Mouse (Mus musculus) forebrain, postnatal 0 days (tissue): ENCODE data around the gene Pde4d. TPM values are rescaled to one million over a fixed set of nuclear protein-coding genes. Genes with fewer than 3 reads are reported as not detected.

Experiments used
- ATAC-seq: fragments of 200-750 bp; cut with Nextera tagmentation; 2 replicates; pipeline ENCODE4 v1.8.0; 2017; ENCODE audit warnings: mild to moderate bottlenecking, moderate library complexity
- DNase-seq: peaks from one replicate; pipeline ENCODE4 v3.0.0-alpha.2; 2015
- H3K27ac ChIP-seq: fragments of 300-500 bp; sonication (generic); 2 replicates; pipeline ENCODE4 v1.5.1; 2014; ENCODE audit warnings: low read depth, mild to moderate bottlenecking, antibody characterized with exemption, low read length, moderate library complexity, mixed read lengths
- H3K27me3 ChIP-seq: fragments of 300-500 bp; sonication (generic); 2 replicates; pipeline ENCODE4 v1.6.1; 2014; ENCODE audit warnings: mild to moderate bottlenecking, low read length, mixed read lengths; ENCODE audit not compliant: insufficient read depth
- H3K36me3 ChIP-seq: fragments of 300-500 bp; sonication (generic); 2 replicates; pipeline ENCODE4 v1.6.1; 2014; ENCODE audit warnings: mild to moderate bottlenecking, moderate library complexity; ENCODE audit not compliant: insufficient read depth
- H3K4me1 ChIP-seq: fragments of 300-500 bp; sonication (generic); 2 replicates; pipeline ENCODE4 v1.6.1; 2014; ENCODE audit warnings: antibody characterized with exemption; ENCODE audit not compliant: insufficient read depth
- H3K4me2 ChIP-seq: fragments of 300-500 bp; sonication (generic); 2 replicates; pipeline ENCODE4 v1.6.1; 2014; ENCODE audit warnings: low read depth, mild to moderate bottlenecking, moderate library complexity
- H3K4me3 ChIP-seq: fragments of 300-500 bp; sonication (generic); 2 replicates; pipeline ENCODE4 v1.5.1; 2014; ENCODE audit warnings: low read depth, low read length, mixed read lengths
- H3K9ac ChIP-seq: fragments of 300-500 bp; sonication (generic); 2 replicates; pipeline ENCODE4 v1.6.1; 2014; ENCODE audit warnings: mild to moderate bottlenecking
- H3K9me3 ChIP-seq: fragments of 300-500 bp; sonication (generic); 2 replicates; pipeline ENCODE4 v1.6.1; 2016; ENCODE audit warnings: low read length
- CTCF ChIP-seq: sonication (generic); IDR thresholded peaks from 2 replicates; pipeline ENCODE4 v1.5.1; 2016; ENCODE audit warnings: antibody characterized with exemption, control low read depth, low read depth
- WGBS: fragments of 180-500 bp; shearing (Covaris S2); extraction: QIAGEN DNeasy Blood & Tissue Kit; methylation state at CpG from one replicate; pipeline ENCODE4 v1.1.7; 2014; 5-methylcytosine and 5-hydroxymethylcytosine counted together
- polyA plus RNA-seq: library from polyadenylated mRNA; unstranded; fragments of >200 nt; fragmentation: Nextera tagmentation; extraction: Ambion mirVana; gene quantifications from 2 replicates; pipeline ENCODE4 v1.2.1, GENCODE M21; 2015
- total RNA-seq: library from RNA; depleted of rRNA; stranded (reverse); fragments of >200 nt; gene quantifications from 2 replicates; pipeline ENCODE4 v1.2.3, GENCODE M21; 2014

Gene Pde4d
- total and polyA plus RNA-seq, 2 experiments from 2014 or later, result 13.2 to 78.8 TPM

DNA sequence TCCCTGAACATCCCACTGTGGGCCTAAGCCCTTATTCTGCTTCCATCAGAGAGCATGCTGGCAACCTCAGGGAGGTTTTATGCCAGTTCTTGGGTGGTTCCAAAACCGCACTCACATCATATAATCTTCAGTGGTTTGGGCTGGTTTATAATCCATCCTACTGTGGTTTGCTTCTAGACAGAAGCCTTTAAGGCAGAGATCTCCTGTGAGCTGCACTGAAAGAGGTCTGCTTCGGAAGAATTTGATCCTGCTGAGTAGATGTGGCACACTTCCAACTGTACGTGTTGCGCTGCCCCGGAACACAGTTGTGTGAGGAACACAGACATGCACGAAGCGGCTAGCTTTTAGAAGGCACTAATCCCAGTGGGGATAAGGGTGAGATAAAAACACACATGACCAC, 236.1 kb downstream of the Pde4d start:
- Histone ChIP-seq H3K27me3 (no peaks in the 10 kb centered on the region), H3K36me3 (no peaks in the 10 kb centered on the region), H3K4me1 (no peaks in the 10 kb centered on the region), H3K27ac (no peak overlapping the region), H3K4me3 (no peak overlapping the region), H3K9ac (no peak overlapping the region), H3K9me3 (no peaks in the 10 kb centered on the region), H3K4me2 (no peak overlapping the region)
- DNase-seq, result peak; percentile 22
- TF ChIP-seq CTCF, result no peak
- ATAC-seq, result no peak; the same call in 1 of the 2 replicates
- WGBS, result 66% methylated on average over 7 of the region's 7 CpGs

DNA sequence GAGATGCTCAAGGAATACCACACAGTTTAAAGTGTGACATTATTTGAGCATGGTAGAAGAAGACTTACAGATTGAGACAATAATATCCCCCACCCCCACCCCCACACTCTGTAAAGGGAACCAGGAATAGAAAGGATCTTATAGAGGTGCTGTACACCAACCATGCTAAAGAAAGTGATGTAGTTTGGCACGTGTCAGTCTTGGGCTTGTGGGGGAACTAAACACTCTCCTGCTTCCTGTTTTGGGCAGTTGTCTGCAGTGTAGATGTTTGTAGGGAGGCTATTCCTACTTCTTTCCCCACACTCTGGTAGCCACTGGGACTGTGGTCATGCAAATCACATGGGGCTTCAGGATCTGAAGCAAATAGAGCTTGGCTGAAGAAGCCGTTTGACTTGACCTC, 236.5 kb downstream of the Pde4d start:
- H3K9ac ChIP-seq, result no peak overlapping the region
- H3K9me3 ChIP-seq, result no peaks in the 10 kb centered on the region
- TF ChIP-seq CTCF, result no peak
- H3K27ac ChIP-seq, result no peak overlapping the region
- ATAC-seq, result no peak
- WGBS, result 80% methylated on average over 2 of the region's 2 CpGs
- no peaks in the 10 kb centered on the region for H3K4me1 ChIP-seq
- H3K27me3 ChIP-seq, result no peaks in the 10 kb centered on the region
- H3K4me2 ChIP-seq, result no peak overlapping the region
- H3K4me3 ChIP-seq, result no peak overlapping the region
- no peaks in the 10 kb centered on the region for H3K36me3 ChIP-seq
- DNase-seq, result no peak

DNA sequence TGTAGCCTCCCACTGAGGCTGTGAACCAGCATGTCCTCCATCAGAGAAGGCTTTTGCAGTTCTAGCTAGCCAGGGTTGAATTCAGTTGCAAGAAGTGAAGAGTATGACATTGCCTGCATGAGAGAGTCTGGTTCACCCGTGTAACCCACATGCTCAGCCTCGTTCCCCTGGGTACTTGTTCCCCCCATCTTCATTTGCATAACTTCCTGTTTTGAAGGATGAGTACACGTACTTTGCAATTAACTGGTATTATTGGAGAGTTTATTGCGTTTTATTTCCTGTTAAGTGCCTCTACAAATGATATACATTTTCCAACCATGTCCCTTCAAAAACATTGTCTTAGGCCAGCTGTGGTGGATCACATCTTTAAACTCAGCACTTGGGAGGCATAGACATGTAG, 237.1 kb downstream of the Pde4d start:
- WGBS, result 73% methylated on average over 4 of the region's 4 CpGs
- ATAC-seq (no peak), DNase-seq (no peak)
- Histone ChIP-seq H3K9me3 (no peaks in the 10 kb centered on the region), H3K36me3 (no peaks in the 10 kb centered on the region), H3K4me1 (no peaks in the 10 kb centered on the region), H3K27me3 (no peaks in the 10 kb centered on the region), H3K4me3 (no peak overlapping the region), H3K9ac (no peak overlapping the region), H3K4me2 (no peak overlapping the region), H3K27ac (no peak overlapping the region)
- no peak for TF ChIP-seq CTCF

DNA sequence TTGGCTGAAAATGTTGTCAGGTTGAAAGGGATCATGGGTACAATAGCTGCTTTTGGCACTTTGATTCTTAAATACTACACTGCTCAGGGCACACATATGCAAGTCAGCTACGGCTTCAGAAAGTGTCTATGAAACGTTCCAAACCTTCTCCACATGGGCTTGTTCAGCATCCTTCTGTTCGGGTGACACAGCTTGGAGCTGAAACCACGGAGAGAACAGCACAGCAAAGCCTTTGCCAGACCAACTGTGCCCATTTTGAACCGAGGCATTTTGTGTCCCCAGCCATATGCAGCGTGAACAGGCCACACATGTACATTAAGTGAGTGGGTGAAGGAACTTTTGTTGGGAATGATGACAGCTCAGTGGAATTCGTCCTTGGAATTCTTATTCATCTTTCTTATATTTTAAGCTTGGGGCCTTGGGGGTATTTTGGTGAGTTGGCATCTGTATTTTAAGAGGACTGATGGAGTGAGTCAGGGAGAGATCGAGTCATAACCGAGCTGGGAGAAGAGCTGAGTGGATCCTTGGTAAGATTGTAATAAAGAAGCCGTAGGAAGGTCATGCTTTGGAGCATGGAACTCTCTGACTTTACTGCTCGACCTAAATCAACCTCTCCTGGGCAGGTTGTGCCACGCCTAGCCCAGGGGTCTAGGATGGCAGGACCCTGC, 243.3 kb downstream of the Pde4d start:
- no peaks in the 10 kb centered on the region for H3K4me1 ChIP-seq
- ATAC-seq (peak; percentile 88), DNase-seq (peak; percentile 49)
- no peaks in the 10 kb centered on the region for H3K36me3 ChIP-seq
- H3K4me2 ChIP-seq, result no peak overlapping the region
- no peak overlapping the region for H3K4me3 ChIP-seq
- WGBS, result 72% methylated on average over 12 of the region's 12 CpGs
- no peak for TF ChIP-seq CTCF
- no peak overlapping the region for H3K9ac ChIP-seq
- no peaks in the 10 kb centered on the region for H3K27me3 ChIP-seq
- no peaks in the 10 kb centered on the region for H3K9me3 ChIP-seq
- no peak overlapping the region for H3K27ac ChIP-seq

DNA sequence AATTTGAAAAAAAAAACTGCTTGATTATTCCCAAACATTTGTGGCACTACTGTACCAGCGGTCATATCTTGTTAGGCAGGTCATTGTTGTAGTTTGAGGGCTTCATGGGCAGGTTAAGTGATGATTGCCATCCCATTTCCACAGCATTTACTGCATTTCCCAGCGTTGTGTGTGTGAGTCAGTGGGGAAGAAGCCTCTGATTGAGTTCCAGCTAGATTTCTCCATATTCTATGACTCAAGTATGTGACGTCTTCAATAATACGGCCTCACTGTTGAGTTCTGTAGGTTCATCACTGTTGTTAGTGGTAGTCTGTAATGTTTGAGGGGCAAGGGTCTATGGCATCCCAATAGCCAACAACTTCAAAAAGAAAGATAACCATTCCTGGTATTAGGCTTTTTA, 255.7 kb downstream of the Pde4d start:
- no peak overlapping the region for H3K9ac ChIP-seq
- H3K4me3 ChIP-seq, result no peak overlapping the region
- DNase-seq, result no peak
- H3K36me3 ChIP-seq, result no peaks in the 10 kb centered on the region
- H3K4me1 ChIP-seq, result no peaks in the 10 kb centered on the region
- no peak for TF ChIP-seq CTCF
- no peaks in the 10 kb centered on the region for H3K27me3 ChIP-seq
- H3K27ac ChIP-seq, result no peak overlapping the region
- 87% methylated on average over 4 of the region's 4 CpGs for WGBS
- H3K9me3 ChIP-seq, result no peaks in the 10 kb centered on the region
- ATAC-seq, result no peak
- H3K4me2 ChIP-seq, result no peak overlapping the region

DNA sequence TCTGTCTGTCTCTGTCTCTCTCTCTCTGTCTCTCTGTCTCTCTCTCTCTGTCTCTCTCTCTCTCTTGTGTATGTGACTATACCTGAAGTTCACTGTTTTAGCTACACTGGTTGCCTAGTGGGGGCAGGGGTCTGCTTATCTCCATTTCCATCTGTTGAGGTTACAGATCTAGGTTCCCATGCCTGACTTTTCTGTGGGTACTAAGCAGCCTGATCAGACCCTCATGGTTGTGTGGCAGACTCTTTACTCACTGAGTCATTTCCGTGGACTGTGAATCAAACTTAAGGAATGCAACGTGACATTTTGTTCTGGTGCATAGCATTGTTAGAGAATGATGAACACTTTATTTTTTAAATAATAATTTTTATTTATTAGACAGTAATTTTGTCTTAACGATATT, 264.3 kb downstream of the Pde4d start:
- Histone ChIP-seq H3K4me3 (no peak overlapping the region), H3K4me1 (no peaks in the 10 kb centered on the region), H3K4me2 (no peak overlapping the region), H3K9ac (no peak overlapping the region), H3K9me3 (no peaks in the 10 kb centered on the region), H3K27ac (no peak overlapping the region), H3K27me3 (no peaks in the 10 kb centered on the region), H3K36me3 (no peaks in the 10 kb centered on the region)
- WGBS, result 93% methylated on average over 3 of the region's 3 CpGs
- DNase-seq, result no peak
- TF ChIP-seq CTCF, result no peak
- ATAC-seq, result no peak

DNA sequence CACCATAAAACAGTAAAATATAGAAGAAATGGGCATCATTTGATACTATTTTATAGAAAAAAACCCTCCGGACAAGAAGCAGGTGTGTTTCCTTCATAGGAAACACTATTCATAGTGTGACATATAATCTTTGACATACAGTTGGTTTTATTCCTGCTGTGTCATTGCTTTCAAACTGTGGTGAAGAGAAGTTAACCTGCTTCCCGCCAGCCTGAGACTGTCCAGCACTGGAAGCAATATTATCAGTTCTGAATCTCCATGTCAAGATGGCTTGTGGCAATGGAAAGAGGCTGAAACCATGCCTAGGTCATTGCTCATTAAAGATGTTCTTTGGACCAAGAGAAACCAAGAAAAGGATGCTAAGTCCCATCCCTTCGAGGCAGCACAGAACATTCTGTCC, 265.3 kb downstream of the Pde4d start:
- no peak overlapping the region for H3K4me3 ChIP-seq
- H3K4me1 ChIP-seq, result no peaks in the 10 kb centered on the region
- no peak for DNase-seq
- 85% methylated on average over 3 of the region's 3 CpGs for WGBS
- no peak overlapping the region for H3K9ac ChIP-seq
- H3K27ac ChIP-seq, result no peak overlapping the region
- no peak for TF ChIP-seq CTCF
- no peaks in the 10 kb centered on the region for H3K9me3 ChIP-seq
- H3K4me2 ChIP-seq, result no peak overlapping the region
- no peak for ATAC-seq
- no peaks in the 10 kb centered on the region for H3K36me3 ChIP-seq
- H3K27me3 ChIP-seq, result no peaks in the 10 kb centered on the region
